Mouse (Mus musculus): ENCODE measurements around the gene 1500009L16Rik. TPM values are rescaled to one million over a fixed set of nuclear protein-coding genes. Genes with fewer than 3 reads are reported as not detected.

The 1500009L16Rik gene
- total RNA-seq (2018; cell fraction: chromatin; rRNA removed): under 1 TPM in 1 of 26 experiments, not detected in 25; 0.95 TPM
- total RNA-seq (2018; cell fraction: cytosol; rRNA removed): not detected
- total RNA-seq (2018; cell fraction: nucleus; rRNA removed): not detected
- not detected in 3 replicates for polyA plus RNA-seq (2018)

DNA sequence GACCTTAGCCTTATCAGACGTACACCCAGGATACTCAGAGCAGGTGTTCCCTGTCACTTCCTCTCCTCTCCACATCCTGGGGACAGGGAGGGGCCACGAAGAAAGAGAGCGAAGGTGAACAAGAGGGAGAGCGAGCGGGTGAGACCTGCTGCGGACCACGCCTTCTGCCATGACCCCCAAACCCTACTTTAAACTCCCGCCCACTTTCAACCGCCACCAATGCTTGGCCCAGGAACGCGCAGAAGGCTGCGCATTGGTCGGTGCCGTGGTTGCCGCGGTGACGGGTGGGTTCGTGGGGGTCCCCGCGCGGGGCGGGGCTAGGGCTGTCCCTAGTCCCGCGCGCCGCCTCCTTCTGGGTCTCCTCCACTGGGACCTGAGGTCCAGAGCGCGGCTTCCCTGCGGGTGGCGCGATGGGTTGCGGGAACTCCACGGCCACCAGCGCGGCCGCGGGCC lies at the start of gene 1500009L16Rik:
Gene 1500009L16Rik (plus strand): TSS at position 287 of the 453 bp plus-strand sequence.
- H3K36me3 ChIP-seq (ENCODE audit: inconsistent target): no peaks in the 10 kb centered on the region
- no peak within 1 kb of the TSS for H3K27ac ChIP-seq
- H3K4me3 ChIP-seq (ENCODE audit: inconsistent target): no peak within 1 kb of the TSS
- no peaks in the 10 kb centered on the region for H3K79me2 ChIP-seq (ENCODE audit: inconsistent target)
- 0% methylated on average over 21 of the region's 37 CpGs for WGBS (ENCODE audit: missing documents)

- WGBS (ENCODE audit: missing documents): 94% methylated on average over 12 of the region's 12 CpGs
- H3K4me3 ChIP-seq (ENCODE audit: inconsistent target): no peak overlapping the region
- no peak overlapping the region for H3K27ac ChIP-seq
- H3K36me3 ChIP-seq (ENCODE audit: inconsistent target): no peaks in the 10 kb centered on the region
- no peaks in the 10 kb centered on the region for H3K79me2 ChIP-seq (ENCODE audit: inconsistent target)
These were observed 41.3 kb upstream of the 1500009L16Rik start for GRCm38 (mm10) chr10:83681334-83681733.

- H3K4me3 ChIP-seq (ENCODE audit: inconsistent target): no peak overlapping the region
- H3K27ac ChIP-seq: no peak overlapping the region
- no peaks in the 10 kb centered on the region for H3K36me3 ChIP-seq (ENCODE audit: inconsistent target)
- 87% methylated on average over 2 of the region's 2 CpGs for WGBS (ENCODE audit: missing documents)
- no peaks in the 10 kb centered on the region for H3K79me2 ChIP-seq (ENCODE audit: inconsistent target)
These were observed 34.5 kb upstream of the 1500009L16Rik start for GRCm38 (mm10) chr10:83688215-83688614.

DNA sequence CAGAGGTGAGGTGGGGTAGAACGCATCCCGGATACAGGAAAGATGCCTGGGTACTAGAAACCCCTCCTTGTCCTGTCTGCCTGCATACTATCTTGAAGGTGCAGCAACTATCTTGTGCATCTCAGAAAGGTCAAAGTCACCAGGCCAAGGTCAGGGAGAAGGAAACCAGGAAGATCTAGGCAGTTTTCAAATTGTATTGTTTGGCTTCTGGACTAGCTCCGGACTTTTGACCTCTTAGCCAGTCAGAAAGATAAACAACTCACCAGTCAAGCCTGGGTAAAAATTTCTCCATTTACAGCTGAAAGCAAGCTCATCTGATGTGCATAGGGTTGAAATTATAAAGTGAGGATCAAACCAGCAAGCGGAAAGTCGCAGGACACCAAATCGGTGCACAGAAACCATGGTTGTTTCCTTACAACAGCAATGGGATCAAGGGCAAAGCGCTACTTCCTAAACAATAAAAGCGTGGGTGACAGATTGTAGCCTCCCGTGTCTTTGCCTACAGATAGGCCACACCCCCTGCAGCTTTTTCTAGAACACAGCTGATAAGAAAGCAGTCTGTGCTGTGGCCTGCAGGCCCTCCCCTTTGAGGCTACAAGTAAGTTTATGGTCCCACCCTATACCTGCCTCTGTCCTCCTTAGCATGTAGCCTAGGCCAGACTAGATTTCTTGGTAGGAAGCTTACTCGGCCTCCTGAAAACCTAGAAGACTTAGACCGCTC lies 30.3 kb upstream of the 1500009L16Rik start:
- no peaks in the 10 kb centered on the region for H3K36me3 ChIP-seq (ENCODE audit: inconsistent target)
- no peak overlapping the region for H3K4me3 ChIP-seq (ENCODE audit: inconsistent target)
- H3K79me2 ChIP-seq (ENCODE audit: inconsistent target): no peaks in the 10 kb centered on the region
- H3K27ac ChIP-seq: no peak overlapping the region
- WGBS (ENCODE audit: missing documents): 91% methylated on average over 11 of the region's 11 CpGs

- 92% methylated on average over 4 of the region's 4 CpGs for WGBS (ENCODE audit: missing documents)
- Histone ChIP-seq H3K27ac (no peak overlapping the region), H3K79me2 (ENCODE audit: inconsistent target) (no peaks in the 10 kb centered on the region), H3K36me3 (ENCODE audit: inconsistent target) (no peaks in the 10 kb centered on the region), H3K4me3 (ENCODE audit: inconsistent target) (no peak overlapping the region)
These were observed 26.4 kb upstream of the 1500009L16Rik start for GRCm38 (mm10) chr10:83696226-83696625.

- 93% methylated on average over 12 of the region's 12 CpGs for WGBS (ENCODE audit: missing documents)
- H3K27ac ChIP-seq: no peak overlapping the region
These were observed 16.0 kb upstream of the 1500009L16Rik start for GRCm38 (mm10) chr10:83706628-83707027.

DNA sequence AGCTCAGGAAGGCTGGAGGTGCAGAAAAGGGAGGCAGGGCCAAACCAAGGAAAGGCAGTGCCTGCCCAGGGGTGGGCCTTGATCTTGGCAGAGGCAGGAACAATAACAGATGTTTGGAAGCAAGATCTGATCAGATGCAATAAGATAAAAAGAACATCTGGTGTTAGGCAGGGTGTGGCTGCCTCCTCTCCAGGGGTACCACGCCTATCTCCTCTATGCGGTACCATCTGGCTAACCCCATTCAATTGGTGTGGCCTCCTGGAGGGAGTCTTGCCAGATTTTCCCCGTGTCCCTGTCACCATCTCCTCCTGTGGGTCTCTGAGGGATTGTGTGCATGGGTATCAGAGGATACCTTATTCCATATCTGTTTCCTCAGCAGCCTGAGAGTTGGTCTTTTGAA lies 12.7 kb upstream of the 1500009L16Rik start:
- 86% methylated on average over 3 of the region's 3 CpGs for WGBS (ENCODE audit: missing documents)
- Histone ChIP-seq H3K79me2 (ENCODE audit: inconsistent target) (no peaks in the 10 kb centered on the region), H3K27ac (no peak overlapping the region), H3K4me3 (ENCODE audit: inconsistent target) (no peak overlapping the region), H3K36me3 (ENCODE audit: inconsistent target) (no peaks in the 10 kb centered on the region)

More at GRCm38 (mm10) chr10:83706628-83707027, 16.0 kb upstream of the 1500009L16Rik start:
- Histone ChIP-seq H3K79me2 (ENCODE audit: inconsistent target) (no peaks in the 10 kb centered on the region), H3K36me3 (ENCODE audit: inconsistent target) (no peaks in the 10 kb centered on the region), H3K4me3 (ENCODE audit: inconsistent target) (no peak overlapping the region)

DNA sequence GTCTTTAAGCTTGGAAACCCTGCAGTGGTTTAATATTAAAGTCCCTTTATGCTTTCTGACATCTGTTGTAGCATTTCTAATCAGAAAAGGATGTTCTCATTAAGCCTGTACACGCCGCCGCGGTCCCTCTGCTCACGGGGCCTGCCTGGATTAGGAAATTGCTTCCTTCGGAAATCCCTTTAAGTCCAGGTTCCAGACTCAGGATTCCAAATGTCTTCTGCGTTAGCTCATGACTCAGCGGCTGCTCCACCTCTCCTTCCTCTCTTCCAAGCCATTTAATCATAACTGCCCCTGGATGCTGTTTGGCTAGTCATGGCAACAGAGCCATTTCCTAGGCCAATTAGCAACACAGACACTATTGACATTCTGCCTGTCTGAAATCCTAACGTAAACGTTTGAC lies 10.9 kb upstream of the 1500009L16Rik start:
- H3K36me3 ChIP-seq (ENCODE audit: inconsistent target): no peaks in the 10 kb centered on the region
- H3K4me3 ChIP-seq (ENCODE audit: inconsistent target): no peak overlapping the region
- no peak overlapping the region for H3K27ac ChIP-seq
- no peaks in the 10 kb centered on the region for H3K79me2 ChIP-seq (ENCODE audit: inconsistent target)
- 90% methylated on average over 10 of the region's 10 CpGs for WGBS (ENCODE audit: missing documents)

DNA sequence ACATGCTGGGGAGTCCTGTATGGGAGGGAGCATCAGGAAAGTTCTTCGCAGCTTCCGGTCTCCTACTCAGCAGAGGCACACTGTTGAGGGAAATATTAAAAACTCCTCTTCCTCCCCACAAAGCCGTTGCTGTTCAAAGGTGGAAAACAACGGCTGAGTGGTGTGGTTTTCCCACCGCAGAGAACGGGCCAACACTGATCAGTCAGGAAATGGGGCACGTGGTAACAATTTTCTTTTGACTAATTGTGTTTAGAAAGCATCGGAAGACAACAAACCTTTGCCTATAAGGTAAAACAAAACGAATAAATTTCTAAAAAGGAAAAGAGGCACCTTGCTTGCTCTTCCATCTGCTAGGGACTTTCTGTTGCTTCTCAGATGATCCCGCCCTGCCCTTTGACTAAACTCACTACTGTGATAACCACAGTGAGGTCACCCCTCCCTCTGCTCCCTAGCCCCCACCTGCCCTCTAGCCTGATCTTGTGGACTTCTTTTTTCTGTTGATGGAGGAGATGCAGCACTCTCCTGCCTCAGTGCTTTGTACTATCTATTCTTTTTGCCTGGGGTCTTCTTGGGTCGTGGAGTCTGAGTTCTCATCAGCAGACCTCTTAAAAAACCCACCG lies 3.7 kb upstream of the 1500009L16Rik start:
- no peak overlapping the region for H3K4me3 ChIP-seq (ENCODE audit: inconsistent target)
- H3K79me2 ChIP-seq (ENCODE audit: inconsistent target): no peaks in the 10 kb centered on the region
- H3K36me3 ChIP-seq (ENCODE audit: inconsistent target): no peaks in the 10 kb centered on the region
- 23% methylated on average over 12 of the region's 12 CpGs for WGBS (ENCODE audit: missing documents)
- H3K27ac ChIP-seq: no peak overlapping the region

DNA sequence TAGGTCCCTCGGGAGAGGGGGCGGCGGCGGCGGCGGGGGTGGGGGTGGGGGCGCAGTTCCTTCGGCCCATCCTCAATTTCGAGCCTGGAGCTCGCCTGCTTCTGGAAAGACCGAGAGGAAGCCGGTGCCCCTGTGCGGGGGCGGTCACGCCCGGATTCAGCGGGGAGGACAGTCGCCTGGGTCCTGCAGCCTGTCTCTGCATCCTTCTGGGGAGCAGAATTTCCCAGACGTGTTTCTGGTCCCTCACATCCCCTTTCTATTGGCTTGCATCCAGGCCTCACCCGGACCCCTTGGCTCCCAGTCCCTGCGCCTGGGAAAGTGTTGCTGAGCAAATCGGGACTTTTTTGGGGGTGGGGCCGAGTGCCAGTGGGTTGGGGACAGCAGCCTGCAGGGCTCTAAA lies 390 bp downstream of the 1500009L16Rik start:
- WGBS (ENCODE audit: missing documents): 5% methylated on average over 12 of the region's 23 CpGs
- no peak overlapping the region for H3K4me3 ChIP-seq (ENCODE audit: inconsistent target)
- H3K36me3 ChIP-seq (ENCODE audit: inconsistent target): no peaks in the 10 kb centered on the region
- H3K27ac ChIP-seq: no peak overlapping the region
- H3K79me2 ChIP-seq (ENCODE audit: inconsistent target): no peaks in the 10 kb centered on the region

DNA sequence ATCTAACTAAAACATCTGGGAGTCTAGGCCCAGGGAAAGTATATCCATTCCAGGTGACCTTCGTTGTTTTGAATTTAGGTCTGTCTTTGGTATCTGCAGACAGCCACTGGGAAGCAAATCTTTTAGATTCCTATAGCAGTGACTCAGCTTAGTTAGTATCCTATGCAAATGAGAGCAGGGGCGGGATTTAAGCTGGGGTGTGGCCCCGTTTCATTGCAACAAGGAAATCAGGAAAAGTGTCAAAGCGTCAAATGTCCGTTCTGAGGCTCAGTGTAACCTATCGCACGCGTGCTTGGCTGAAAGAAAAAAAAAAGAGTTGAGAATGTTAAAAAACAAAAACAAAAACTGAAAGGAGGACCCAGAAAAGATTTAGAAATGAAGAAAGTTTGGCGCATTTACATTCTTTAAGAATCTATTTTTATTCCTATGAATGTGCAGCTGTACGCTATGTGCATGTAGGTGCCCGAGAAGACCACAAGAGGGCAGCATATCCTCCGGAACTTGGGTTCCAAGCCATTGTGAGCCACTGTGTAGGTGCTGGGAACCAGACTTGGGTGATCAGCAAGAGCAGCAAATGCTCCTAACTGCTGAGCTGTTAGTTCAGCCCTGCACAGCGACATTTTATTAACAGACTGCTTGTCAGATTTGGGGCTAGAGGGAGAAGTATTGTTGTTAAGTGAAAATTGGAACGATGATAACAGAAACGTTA lies 1.8 kb downstream of the 1500009L16Rik start:
- WGBS (ENCODE audit: missing documents): 88% methylated on average over 10 of the region's 15 CpGs
- Histone ChIP-seq H3K4me3 (ENCODE audit: inconsistent target) (no peak overlapping the region), H3K36me3 (ENCODE audit: inconsistent target) (no peaks in the 10 kb centered on the region), H3K79me2 (ENCODE audit: inconsistent target) (no peaks in the 10 kb centered on the region), H3K27ac (no peak overlapping the region)

DNA sequence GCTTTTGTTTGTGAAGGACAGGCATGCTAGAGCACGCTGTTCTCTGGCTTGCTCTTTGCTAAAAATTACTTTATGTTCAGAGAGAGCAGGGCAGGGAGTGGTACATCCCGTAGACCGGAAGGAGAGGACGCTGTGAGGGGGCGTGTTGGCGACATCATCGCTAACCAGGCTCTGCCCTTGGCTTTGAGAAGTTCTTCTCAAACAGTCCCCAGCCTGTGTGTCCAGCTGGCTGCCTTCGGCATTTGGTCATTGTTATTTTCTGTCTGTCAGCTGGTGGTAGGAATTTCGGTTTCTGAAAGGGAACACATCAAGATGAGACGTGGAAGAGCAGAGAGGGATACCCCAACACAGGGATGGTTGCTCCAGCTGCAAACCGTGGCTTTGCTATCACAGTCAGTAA lies 3.5 kb downstream of the 1500009L16Rik start:
- Histone ChIP-seq H3K4me3 (ENCODE audit: inconsistent target) (no peak overlapping the region), H3K79me2 (ENCODE audit: inconsistent target) (no peaks in the 10 kb centered on the region), H3K36me3 (ENCODE audit: inconsistent target) (no peaks in the 10 kb centered on the region), H3K27ac (no peak overlapping the region)
- WGBS (ENCODE audit: missing documents): 88% methylated on average over 11 of the region's 11 CpGs

GRCm38 (mm10) chr10:83727846-83728245 lies 5.2 kb downstream of the 1500009L16Rik start:
- no peak overlapping the region for H3K27ac ChIP-seq
- H3K36me3 ChIP-seq (ENCODE audit: inconsistent target): no peaks in the 10 kb centered on the region
- WGBS (ENCODE audit: missing documents): 57% methylated on average over 5 of the region's 5 CpGs
- no peak overlapping the region for H3K4me3 ChIP-seq (ENCODE audit: inconsistent target)
- H3K79me2 ChIP-seq (ENCODE audit: inconsistent target): no peaks in the 10 kb centered on the region

- WGBS (ENCODE audit: missing documents): 85% methylated on average over 6 of the region's 6 CpGs
- no peak overlapping the region for H3K4me3 ChIP-seq (ENCODE audit: inconsistent target)
- no peak overlapping the region for H3K27ac ChIP-seq
- no peaks in the 10 kb centered on the region for H3K79me2 ChIP-seq (ENCODE audit: inconsistent target)
- no peaks in the 10 kb centered on the region for H3K36me3 ChIP-seq (ENCODE audit: inconsistent target)
These were observed 5.9 kb downstream of the 1500009L16Rik start for GRCm38 (mm10) chr10:83728529-83728928.

DNA sequence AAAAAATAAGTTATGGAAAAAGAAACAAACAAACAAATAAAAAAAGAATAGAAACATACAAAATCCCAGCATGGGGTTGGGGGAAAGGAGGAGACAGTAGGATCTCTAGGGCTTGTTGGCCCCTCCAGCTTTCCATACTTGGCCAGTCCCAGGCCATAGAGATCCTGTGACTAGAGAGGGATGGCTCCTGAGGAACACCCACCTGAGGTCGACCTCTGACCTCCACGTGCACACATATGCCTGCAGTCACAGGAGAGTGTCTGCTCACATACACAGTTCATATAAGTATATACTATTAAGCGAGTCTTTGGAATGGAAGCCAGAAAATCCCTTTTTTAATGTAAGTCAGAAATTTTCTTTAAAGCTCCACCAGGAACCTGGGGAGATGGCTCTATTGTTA lies 6.4 kb downstream of the 1500009L16Rik start:
- Histone ChIP-seq H3K4me3 (ENCODE audit: inconsistent target) (no peak overlapping the region), H3K79me2 (ENCODE audit: inconsistent target) (no peaks in the 10 kb centered on the region), H3K27ac (no peak overlapping the region), H3K36me3 (ENCODE audit: inconsistent target) (no peaks in the 10 kb centered on the region)
- WGBS (ENCODE audit: missing documents): 87% methylated on average over 3 of the region's 3 CpGs
